Mouse (Mus musculus) limb, embryonic 13.5 days (tissue): ENCODE measurements at regions not wholly inside any gene's neighbourhood (a gene's known extent, or its start where the extent isn't known, plus 50 kb on each side); places are given as distances from the start of the nearest gene placed in this dataset.
"Not testable (repeated sequence)": the region's sequence is repeated elsewhere in the genome, so short reads cannot be mapped to it uniquely, and the experiment has no call there.

Experiments used
- ATAC-seq: fragments of 200-750 bp; cut with Nextera tagmentation; 2 replicates; pipeline ENCODE4 v1.8.0; 2017; ENCODE audit warnings: low read depth, moderate number of reproducible peaks, moderate TSS enrichment; ENCODE audit not compliant: low FRiP score
- H3K27ac ChIP-seq: fragments of 300-500 bp; sonication (generic); 2 replicates; pipeline ENCODE4 v1.5.1; 2015; ENCODE audit warnings: inconsistent platforms, mild to moderate bottlenecking, moderate library complexity
- H3K27me3 ChIP-seq: fragments of 300-500 bp; sonication (generic); 2 replicates; pipeline ENCODE4 v1.6.1; 2015; ENCODE audit warnings: mild to moderate bottlenecking, inconsistent platforms
- H3K36me3 ChIP-seq: fragments of 300-500 bp; sonication (generic); 2 replicates; pipeline ENCODE4 v1.6.1; 2015; ENCODE audit warnings: inconsistent platforms, mild to moderate bottlenecking, moderate library complexity
- H3K4me1 ChIP-seq: fragments of 300-500 bp; sonication (generic); 2 replicates; pipeline ENCODE4 v1.6.1; 2015; ENCODE audit warnings: inconsistent platforms
- H3K4me2 ChIP-seq: fragments of 300-500 bp; sonication (generic); replicated peaks from 2 replicates; pipeline ENCODE4 v1.6.1; 2015; ENCODE audit warnings: inconsistent platforms, mild to moderate bottlenecking, moderate library complexity
- H3K4me3 ChIP-seq: fragments of 300-500 bp; sonication (generic); 2 replicates; pipeline ENCODE4 v1.5.1; 2015; ENCODE audit warnings: moderate library complexity, mild to moderate bottlenecking, inconsistent platforms
- H3K9ac ChIP-seq: fragments of 300-500 bp; sonication (generic); 2 replicates; pipeline ENCODE4 v1.6.1; 2015; ENCODE audit warnings: mild to moderate bottlenecking, inconsistent platforms
- H3K9me3 ChIP-seq: fragments of 300-500 bp; sonication (generic); 2 replicates; pipeline ENCODE4 v1.6.1; 2016; ENCODE audit warnings: inconsistent platforms
- WGBS: fragments of 180-500 bp; shearing (Covaris S2); methylation state at CpG from one replicate; pipeline ENCODE4 v1.1.7; 2015; 5-methylcytosine and 5-hydroxymethylcytosine counted together

GRCm38 (mm10) chr9:5424236-5424635 is 79.0 kb downstream of the Casp12 start:
- Histone ChIP-seq H3K9ac (no peak overlapping the region), H3K27ac (no peak overlapping the region), H3K36me3 (no peaks in the 10 kb centered on the region), H3K27me3 (no peaks in the 10 kb centered on the region), H3K9me3 (no peaks in the 10 kb centered on the region), H3K4me2 (no peak overlapping the region), H3K4me1 (no peaks in the 10 kb centered on the region), H3K4me3 (no peak overlapping the region)
- 90% methylated on average over 4 of the region's 4 CpGs for WGBS
- no peak for ATAC-seq

- WGBS, result 87% methylated on average over 2 of the region's 2 CpGs
- Histone ChIP-seq H3K9me3 (0 out of 2 replicates have a peak, but pooled peaks cover 4% of the 10 kb centered on the region), H3K4me3 (no peak overlapping the region), H3K9ac (no peak overlapping the region), H3K27me3 (no peaks in the 10 kb centered on the region), H3K4me2 (no peak overlapping the region), H3K36me3 (no peaks in the 10 kb centered on the region), H3K27ac (no peak overlapping the region), H3K4me1 (no peaks in the 10 kb centered on the region)
- no peak for ATAC-seq
Measured at GRCm38 (mm10) chr9:5448180-5448579, 103.0 kb downstream of the Casp12 start.

GRCm38 (mm10) chr9:5456606-5457005 is 111.4 kb downstream of the Casp12 start:
- Histone ChIP-seq H3K27ac (no peak overlapping the region), H3K4me3 (no peak overlapping the region), H3K27me3 (no peaks in the 10 kb centered on the region), H3K9ac (no peak overlapping the region), H3K4me1 (no peaks in the 10 kb centered on the region), H3K36me3 (no peaks in the 10 kb centered on the region), H3K9me3 (no peaks in the 10 kb centered on the region), H3K4me2 (no peak overlapping the region)
- ATAC-seq, result no peak

GRCm38 (mm10) chr9:5472012-5472411 is 126.8 kb downstream of the Casp12 start:
- Histone ChIP-seq H3K27ac (no peak overlapping the region), H3K9me3 (no peaks in the 10 kb centered on the region), H3K36me3 (no peaks in the 10 kb centered on the region), H3K4me1 (no peaks in the 10 kb centered on the region), H3K9ac (no peak overlapping the region), H3K27me3 (no peaks in the 10 kb centered on the region), H3K4me3 (no peak overlapping the region), H3K4me2 (no peak overlapping the region)
- no peak for ATAC-seq
- 81% methylated on average over 1 of the region's 1 CpGs for WGBS

- H3K27ac ChIP-seq, result no peak overlapping the region
- no peak for ATAC-seq
- H3K9me3 ChIP-seq, result no peaks in the 10 kb centered on the region
- no peak overlapping the region for H3K9ac ChIP-seq
- H3K4me3 ChIP-seq, result no peak overlapping the region
- H3K27me3 ChIP-seq, result no peaks in the 10 kb centered on the region
- H3K36me3 ChIP-seq, result no peaks in the 10 kb centered on the region
- no peaks in the 10 kb centered on the region for H3K4me1 ChIP-seq
- H3K4me2 ChIP-seq, result no peak overlapping the region
Measured at GRCm38 (mm10) chr9:5474271-5474670, 129.0 kb downstream of the Casp12 start.

- H3K4me2 ChIP-seq, result no peak overlapping the region
- no peaks in the 10 kb centered on the region for H3K36me3 ChIP-seq
- H3K27me3 ChIP-seq, result no peaks in the 10 kb centered on the region
- H3K9me3 ChIP-seq, result no peaks in the 10 kb centered on the region
- no peak overlapping the region for H3K4me3 ChIP-seq
- no peaks in the 10 kb centered on the region for H3K4me1 ChIP-seq
- ATAC-seq, result no peak
- H3K9ac ChIP-seq, result no peak overlapping the region
- WGBS, result 90% methylated on average over 2 of the region's 2 CpGs
- no peak overlapping the region for H3K27ac ChIP-seq
Measured at GRCm38 (mm10) chr9:5485258-5485657, 140.0 kb downstream of the Casp12 start.

GRCm38 (mm10) chr9:5496837-5497236 is 151.6 kb downstream of the Casp12 start:
- H3K36me3 ChIP-seq, result no peaks in the 10 kb centered on the region
- WGBS, result 84% methylated on average over 2 of the region's 2 CpGs
- no peak for ATAC-seq
- H3K4me2 ChIP-seq, result no peak overlapping the region
- no peaks in the 10 kb centered on the region for H3K4me1 ChIP-seq
- H3K4me3 ChIP-seq, result no peak overlapping the region
- H3K9ac ChIP-seq, result no peak overlapping the region
- no peaks in the 10 kb centered on the region for H3K9me3 ChIP-seq
- H3K27ac ChIP-seq, result no peak overlapping the region
- no peaks in the 10 kb centered on the region for H3K27me3 ChIP-seq

- H3K27me3 ChIP-seq, result no peaks in the 10 kb centered on the region
- H3K27ac ChIP-seq, result no peak overlapping the region
- no peak overlapping the region for H3K4me2 ChIP-seq
- H3K9ac ChIP-seq, result no peak overlapping the region
- H3K4me1 ChIP-seq, result no peaks in the 10 kb centered on the region
- no peaks in the 10 kb centered on the region for H3K36me3 ChIP-seq
- 68% methylated on average over 3 of the region's 3 CpGs for WGBS
- no peak for ATAC-seq
- H3K4me3 ChIP-seq, result no peak overlapping the region
- no peaks in the 10 kb centered on the region for H3K9me3 ChIP-seq
Measured at GRCm38 (mm10) chr9:5498306-5498705, 153.1 kb downstream of the Casp12 start.

- Histone ChIP-seq H3K27me3 (no peaks in the 10 kb centered on the region), H3K4me1 (no peaks in the 10 kb centered on the region), H3K36me3 (no peaks in the 10 kb centered on the region), H3K27ac (no peak overlapping the region), H3K9ac (no peak overlapping the region), H3K4me2 (no peak overlapping the region), H3K4me3 (no peak overlapping the region), H3K9me3 (no peaks in the 10 kb centered on the region)
- ATAC-seq, result no peak
Measured at GRCm38 (mm10) chr9:5525762-5526360, 180.6 kb downstream of the Casp12 start.

GRCm38 (mm10) chr9:5542604-5543003 is 197.4 kb downstream of the Casp12 start:
- 84% methylated on average over 1 of the region's 1 CpGs for WGBS
- ATAC-seq, result no peak

GRCm38 (mm10) chr9:5575072-5575471 is 229.8 kb downstream of the Casp12 start:
- Histone ChIP-seq H3K9ac (no peak overlapping the region), H3K4me3 (no peak overlapping the region), H3K9me3 (no peaks in the 10 kb centered on the region), H3K36me3 (no peaks in the 10 kb centered on the region), H3K4me1 (no peaks in the 10 kb centered on the region), H3K4me2 (no peak overlapping the region), H3K27me3 (no peaks in the 10 kb centered on the region), H3K27ac (no peak overlapping the region)
- ATAC-seq, result no peak
- 85% methylated on average over 1 of the region's 1 CpGs for WGBS

More at GRCm38 (mm10) chr9:5542604-5543003, 197.4 kb downstream of the Casp12 start:
- Histone ChIP-seq H3K4me1 (no peaks in the 10 kb centered on the region), H3K9me3 (no peaks in the 10 kb centered on the region), H3K9ac (no peak overlapping the region), H3K27me3 (no peaks in the 10 kb centered on the region), H3K4me2 (no peak overlapping the region), H3K36me3 (no peaks in the 10 kb centered on the region), H3K4me3 (no peak overlapping the region), H3K27ac (no peak overlapping the region)

GRCm38 (mm10) chr9:5578168-5578567 is 232.9 kb downstream of the Casp12 start:
- H3K36me3 ChIP-seq, H3K9me3 ChIP-seq, H3K4me1 ChIP-seq, H3K9ac ChIP-seq, ATAC-seq, H3K4me3 ChIP-seq, H3K27me3 ChIP-seq, H3K4me2 ChIP-seq, H3K27ac ChIP-seq: not testable (repeated sequence)
- WGBS, result 87% methylated on average over 11 of the region's 11 CpGs

- WGBS, result 86% methylated on average over 3 of the region's 3 CpGs
Measured at GRCm38 (mm10) chr9:5595891-5596635, 250.8 kb downstream of the Casp12 start.

More at GRCm38 (mm10) chr9:5595891-5596635, 250.8 kb downstream of the Casp12 start:
- Histone ChIP-seq H3K4me1 (no peaks in the 10 kb centered on the region), H3K4me3 (no peak overlapping the region), H3K27me3 (no peaks in the 10 kb centered on the region), H3K4me2 (no peak overlapping the region), H3K9ac (no peak overlapping the region), H3K27ac (no peak overlapping the region), H3K9me3 (no peaks in the 10 kb centered on the region), H3K36me3 (no peaks in the 10 kb centered on the region)
- no peak for ATAC-seq
